Mouse (Mus musculus) thymus, postnatal 0 days (tissue): ENCODE results near the gene Eepd1. TPM values are rescaled to one million over a fixed set of nuclear protein-coding genes. Genes with fewer than 3 reads are reported as not detected.

Experiments
- DNase-seq: peaks from one replicate; pipeline ENCODE4 v3.0.0-alpha.2; 2015; ENCODE audit warnings: low spot score
- polyA plus RNA-seq: library from polyadenylated mRNA; unstranded; fragments of >200 nt; fragmentation: Nextera tagmentation; extraction: Ambion mirVana; gene quantifications from 2 replicates; pipeline ENCODE4 v1.2.1, GENCODE M21; 2015

The Eepd1 gene
- polyA plus RNA-seq, 1 experiment from 2014 or later: 4.9 TPM

DNA sequence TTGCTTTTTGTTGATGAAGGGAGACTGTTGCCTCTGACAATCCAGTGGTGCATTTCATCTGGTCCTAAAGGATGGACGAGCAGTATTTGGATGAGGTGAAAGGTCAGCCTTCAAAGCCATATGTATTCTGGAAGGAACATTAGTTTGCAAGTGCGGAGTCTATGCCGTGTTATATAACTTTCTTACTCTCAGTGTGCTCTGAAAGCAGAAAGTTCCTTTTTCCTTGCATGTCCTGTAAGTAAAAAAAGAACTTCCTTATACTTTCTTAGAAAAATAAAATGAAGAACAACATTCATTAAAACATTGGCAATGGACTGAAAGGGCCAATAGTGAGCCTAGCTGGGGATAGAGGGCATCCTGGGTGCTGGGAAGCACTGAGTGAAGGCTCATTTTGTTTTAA, 50.8 kb downstream of the Eepd1 start:
- DNase-seq: no peak

DNA sequence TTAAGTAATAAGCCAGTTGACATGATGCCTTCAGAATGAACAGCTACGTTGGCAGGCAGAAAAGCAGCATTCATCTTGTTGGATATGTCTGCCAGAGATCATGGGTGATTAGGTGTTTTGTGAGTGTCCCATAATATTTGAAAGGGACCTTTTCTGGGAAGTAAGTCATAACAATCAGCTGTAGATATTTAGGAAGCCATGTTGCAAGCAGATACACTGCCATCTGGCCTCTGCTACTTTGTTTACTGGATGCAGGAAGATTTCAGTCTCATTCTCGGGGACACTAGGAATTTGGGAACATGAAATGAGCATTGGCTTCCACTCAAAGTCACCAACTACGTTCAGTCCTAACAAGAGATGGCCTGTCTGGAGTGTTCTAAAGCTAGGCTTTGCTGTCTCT, 54.1 kb downstream of the Eepd1 start:
- DNase-seq: no peak

DNA sequence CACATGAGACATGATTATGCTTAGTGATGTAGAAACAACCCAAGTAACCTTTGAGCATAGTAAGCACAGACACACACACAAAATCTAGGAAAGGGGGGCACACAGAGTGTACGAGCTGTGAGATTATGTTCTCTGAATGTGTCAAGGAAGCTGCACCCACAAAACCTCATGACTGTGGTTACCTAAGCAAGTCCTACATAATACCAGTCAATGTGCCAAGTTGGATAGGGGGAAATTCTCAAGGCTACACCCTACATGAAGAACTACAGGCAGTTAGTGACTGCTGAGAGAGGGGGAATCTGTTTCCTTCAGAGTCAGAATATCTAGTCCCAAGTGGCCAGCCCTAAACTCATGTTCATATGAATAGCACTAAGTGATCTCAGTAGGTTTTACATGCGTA, 58.1 kb downstream of the Eepd1 start:
- DNase-seq: no peak

DNA sequence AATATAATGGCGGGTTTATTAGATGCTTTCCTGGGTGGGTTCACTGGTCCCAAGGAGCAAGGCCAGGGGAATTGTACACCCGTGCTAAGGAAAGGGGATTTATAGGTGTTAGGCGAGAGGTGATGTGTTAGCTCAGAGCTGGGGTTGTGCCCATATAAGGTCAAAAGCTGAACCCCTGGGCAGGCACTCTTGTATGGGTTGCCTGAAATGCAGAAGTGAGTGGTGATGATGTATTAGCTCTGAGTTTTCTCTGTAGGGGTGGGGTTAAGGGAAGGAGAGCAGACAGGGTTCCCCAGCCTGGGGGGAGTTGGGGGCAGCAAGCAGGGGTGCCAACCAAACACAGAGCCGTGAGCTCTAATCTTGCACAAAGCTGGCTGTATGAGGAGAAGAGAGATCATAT, 60.0 kb downstream of the Eepd1 start:
- DNase-seq: no peak

DNA sequence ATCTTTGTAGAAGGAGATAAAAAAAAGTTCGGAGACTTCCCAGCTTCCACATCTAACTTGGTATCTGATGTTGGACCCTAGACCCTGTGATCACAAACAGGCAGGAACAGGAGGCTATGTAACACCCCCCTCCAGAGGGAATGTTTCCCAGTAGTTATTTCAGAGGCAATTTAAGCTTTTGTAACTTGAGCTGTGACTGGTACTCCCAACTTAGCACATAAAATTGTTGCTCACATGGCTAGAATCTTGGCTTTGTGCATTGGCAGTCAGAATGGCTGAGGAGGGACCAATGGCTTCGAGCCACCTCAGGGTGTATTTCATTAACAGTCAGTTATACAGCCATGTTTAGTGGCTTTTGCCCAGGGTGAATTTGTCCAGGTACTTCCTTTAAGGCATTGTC, 63.9 kb downstream of the Eepd1 start:
- DNase-seq: no peak

DNA sequence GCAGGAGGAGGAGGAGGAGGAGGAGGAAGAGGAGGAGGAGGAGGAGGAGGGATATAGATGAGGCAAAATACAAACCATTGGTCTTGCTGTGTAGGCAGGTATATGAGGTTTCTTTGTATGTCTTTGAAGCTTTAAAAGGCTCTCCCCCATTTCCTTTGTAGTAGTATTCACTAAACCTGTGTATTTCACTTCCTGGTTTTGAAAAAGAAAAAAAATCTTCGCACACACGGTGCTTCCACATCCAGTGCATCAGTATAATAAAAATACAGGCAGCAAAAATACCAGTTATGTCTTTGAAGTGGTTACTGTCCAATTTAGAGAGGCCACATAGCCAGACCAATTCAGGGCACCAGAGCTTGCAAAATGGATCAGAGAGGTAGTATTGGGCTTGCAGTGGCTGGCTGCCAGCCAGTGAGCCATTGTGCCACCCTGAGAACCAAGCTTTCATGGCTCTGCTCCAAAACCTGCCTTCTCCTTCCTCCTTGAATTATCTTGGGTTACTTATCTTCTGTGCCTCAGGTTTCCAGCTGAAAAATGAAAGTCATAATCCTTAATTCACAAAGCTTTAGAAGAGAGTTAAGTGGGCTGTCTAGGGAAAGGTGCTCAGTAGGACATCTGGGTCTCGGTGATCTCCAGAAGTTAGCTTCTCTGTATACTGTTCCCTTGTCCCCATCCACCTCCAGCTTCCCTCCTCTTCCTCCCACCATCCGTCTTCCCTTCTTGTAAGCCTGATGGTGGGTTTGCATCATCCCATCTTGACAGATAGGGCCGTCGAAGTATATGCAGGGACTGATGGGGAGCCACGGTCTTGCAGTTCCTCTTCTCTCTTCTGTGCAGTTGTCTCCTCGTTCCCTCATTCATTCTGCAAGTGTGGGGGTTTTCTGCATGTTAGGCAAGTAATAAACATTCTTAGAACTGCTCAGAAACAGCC, 68.0 kb downstream of the Eepd1 start:
- DNase-seq: no peak

DNA sequence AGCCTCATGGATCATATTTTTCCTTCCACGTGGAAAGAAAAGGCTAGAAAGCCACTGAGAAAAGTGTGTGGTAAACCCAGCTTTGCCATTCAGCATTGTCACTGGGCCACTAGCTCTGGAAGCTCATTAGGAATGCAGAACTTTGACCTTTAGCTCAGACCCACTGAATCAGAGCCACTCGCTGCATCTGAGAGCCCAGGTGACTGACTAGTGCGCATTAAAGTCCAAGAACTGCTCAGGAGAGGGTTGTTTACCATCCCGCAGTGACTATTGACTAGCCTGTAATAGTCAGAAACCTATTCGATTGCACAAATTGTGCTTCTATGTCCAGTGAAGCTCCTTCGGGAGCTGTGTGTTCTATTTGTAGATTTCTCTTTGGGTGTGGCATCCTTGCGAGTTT, 68.8 kb downstream of the Eepd1 start:
- no peak for DNase-seq

DNA sequence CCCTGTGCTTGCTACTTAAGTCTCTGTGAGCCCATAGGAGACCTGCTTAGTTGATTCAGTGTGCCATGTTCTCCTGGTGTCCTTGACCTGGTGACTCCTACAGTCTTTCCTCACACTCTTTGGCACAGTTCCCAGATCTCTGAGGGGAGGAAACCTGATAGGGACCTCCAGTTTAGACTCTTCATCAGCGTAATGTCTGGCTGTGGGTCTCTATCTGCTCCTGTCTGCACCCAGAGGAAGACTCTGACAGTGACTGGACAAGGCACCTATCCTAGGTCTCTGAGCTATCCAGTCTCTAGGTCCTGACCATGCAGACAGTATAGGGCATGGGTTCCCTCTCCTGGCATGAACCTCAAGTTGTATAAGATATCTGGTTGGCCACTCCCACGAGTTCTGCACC, 71.2 kb downstream of the Eepd1 start:
- no peak for DNase-seq

DNA sequence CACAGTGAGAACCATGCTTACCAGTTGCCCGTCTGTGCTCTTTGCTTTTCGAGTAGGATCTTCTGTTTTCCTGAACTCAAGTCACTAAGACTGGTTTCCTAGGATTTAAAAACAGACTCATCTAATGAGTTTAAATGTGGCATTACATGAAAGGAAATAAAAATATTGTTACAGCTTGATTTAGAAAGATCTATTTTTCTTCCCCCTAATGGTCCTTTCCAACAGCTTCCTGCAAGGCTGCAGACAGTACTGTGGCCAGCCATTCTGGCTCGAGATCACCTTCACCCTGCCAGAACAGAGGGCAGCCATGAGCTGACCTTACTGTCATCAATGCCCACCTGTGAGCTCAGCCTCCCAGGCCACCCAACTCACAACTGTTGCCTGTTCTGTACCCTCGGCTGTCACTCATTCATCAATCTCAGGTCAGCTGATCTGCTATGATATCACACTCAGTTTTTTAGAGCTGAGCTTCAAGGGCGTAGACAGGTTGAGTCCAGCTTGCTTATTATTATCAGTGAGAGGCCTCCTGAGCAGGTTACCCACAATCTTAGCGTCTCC, 73.0 kb downstream of the Eepd1 start:
- DNase-seq: no peak

DNA sequence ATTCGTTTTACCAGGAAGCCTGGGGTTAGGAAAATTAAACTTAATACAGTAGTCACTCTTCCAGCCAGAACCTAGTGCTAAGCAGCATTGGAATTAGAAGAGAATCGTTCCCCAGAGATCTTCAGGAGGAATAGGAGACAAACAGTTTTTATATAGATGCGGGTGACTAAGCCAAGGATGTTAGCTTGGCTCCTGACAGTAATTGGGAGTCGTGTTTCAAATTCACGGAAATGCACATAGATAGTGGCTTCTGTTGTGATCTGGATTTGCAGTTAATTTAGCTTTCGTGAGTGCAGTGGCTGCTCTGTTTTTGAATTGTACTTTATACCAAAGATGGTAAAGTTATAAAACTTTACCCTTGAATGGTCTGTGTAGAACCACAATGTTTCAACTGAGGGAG, 73.9 kb downstream of the Eepd1 start:
- no peak for DNase-seq

DNA sequence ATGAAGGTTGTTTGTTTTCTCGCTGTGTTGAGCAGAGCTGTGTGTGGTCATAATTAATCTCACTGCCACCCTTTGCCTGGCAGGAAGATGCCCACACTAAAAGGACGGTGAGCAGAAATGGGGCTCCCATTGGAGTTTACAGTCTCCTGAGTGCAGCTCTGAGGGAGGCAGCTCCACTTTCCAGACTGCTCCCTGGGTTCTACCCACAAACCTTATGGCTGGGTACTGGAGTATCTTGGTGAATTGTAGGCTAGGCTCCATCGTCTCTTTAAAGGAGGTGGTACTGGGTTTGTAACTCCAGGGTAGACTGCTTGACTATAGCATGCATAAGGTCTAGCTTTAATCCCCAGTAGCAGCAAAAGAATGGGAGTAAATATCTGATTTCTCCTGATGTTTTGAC, 74.7 kb downstream of the Eepd1 start:
- DNase-seq: no peak

DNA sequence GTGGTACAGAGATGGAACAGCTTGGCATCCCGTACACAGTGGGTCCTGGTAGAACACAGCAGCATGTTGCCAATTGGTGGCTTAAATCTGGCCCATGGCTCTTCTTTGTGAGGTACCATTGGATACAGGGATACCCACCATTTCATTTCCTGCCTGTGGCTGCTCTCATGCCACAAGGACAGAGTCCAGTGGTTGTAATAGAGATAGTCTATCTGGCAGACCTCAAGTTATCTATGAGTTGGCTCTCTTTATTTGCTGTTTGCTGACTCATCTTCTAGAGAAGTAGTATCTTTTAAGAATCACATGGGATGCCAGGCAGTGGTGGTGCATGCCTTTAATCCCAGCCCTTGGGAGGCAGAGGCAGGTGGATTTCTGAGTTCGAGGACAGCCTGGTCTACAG, 76.0 kb downstream of the Eepd1 start:
- DNase-seq: no peak

DNA sequence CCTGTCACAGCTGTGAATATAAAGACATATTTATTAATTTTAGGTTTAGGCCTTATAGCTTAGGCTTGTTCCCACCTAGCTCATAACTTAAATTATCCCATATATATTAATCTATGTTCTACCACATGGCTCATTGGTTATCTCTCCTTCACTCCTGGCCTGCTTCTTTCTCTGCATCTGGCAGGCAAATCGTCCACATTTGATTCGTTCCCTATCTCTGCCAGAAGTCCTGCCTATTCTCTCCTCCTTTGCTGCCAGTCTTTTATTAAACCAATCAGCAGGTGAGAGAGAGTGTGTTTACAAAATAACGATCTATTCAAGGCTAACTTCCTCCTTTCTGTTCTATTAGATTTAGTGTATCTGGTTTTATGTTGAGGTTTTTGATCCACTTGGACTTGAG, 77.5 kb downstream of the Eepd1 start:
- no peak for DNase-seq

DNA sequence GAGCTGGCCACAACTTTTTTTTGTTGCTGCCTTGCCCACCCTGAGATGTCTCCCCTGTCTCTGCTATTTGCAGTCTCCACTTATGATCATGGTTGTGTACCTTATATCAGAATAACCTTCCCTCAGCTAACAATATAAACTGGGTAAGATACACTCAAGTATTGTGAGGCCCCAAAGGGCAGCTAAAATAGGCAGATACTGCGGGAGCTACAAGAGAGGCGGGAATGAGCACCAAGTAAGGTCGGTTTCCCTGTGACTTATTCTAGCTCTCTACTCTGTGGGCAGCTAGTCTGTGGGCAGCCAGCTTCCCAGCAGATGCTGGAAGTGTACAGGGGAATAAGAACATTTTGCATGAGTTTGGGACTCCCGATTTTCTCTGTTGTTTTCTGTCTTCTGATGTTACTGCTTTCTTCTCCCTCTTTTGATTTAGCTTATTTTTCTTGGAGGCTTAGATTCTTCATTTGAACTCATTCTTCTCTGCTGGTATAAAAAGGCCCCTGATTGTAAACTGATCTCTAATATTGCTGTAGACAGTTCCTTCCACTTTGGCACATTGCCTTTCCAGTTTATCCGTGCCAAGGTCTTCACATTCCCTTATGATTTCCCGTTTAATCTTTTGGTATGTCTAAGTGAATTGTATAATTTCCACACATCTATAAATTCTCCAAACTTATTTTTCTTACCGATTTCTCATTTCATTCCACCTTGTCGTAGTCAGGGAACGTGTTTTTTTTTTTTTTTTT, 78.8 kb downstream of the Eepd1 start:
- no peak for DNase-seq

DNA sequence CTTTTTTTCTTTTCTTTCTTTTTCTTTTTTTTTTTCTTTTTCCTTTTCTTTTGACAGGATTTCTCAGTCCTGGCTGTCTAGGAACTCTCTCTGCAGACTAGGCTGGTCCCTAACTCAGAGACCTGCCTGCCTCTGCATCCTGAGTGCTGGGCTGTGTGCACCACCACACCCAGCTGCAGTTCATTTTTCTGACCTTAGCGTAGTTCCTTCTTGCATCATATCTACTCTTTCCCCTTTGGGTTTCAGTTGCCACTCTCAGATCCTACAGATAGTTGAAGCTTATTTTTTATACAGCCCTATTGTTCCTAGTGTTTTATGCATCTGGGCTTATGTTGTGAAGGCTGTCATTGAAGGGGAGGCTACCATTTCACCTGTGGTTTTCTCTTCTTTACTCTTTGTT, 79.8 kb downstream of the Eepd1 start:
- no peak for DNase-seq

DNA sequence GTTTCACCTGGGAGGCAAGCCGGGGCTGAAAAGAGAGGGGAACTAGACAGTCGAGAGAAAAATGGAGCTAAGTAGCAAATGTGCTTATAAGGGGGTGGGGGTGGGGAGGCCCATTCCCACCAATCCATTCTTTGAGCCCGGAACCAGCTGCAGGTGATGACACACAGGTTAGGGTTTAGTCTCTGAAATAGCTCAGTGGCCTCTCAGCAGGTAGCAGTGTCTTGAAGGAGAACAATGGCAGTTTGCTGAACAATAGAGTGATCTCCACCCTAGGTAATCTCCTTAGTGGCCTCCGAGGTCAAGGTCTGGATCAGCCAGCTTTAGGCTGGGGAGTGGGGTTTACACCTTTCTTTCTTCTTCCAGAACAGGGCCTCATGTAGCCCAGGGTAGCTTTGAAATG, 82.5 kb downstream of the Eepd1 start:
- DNase-seq: no peak

DNA sequence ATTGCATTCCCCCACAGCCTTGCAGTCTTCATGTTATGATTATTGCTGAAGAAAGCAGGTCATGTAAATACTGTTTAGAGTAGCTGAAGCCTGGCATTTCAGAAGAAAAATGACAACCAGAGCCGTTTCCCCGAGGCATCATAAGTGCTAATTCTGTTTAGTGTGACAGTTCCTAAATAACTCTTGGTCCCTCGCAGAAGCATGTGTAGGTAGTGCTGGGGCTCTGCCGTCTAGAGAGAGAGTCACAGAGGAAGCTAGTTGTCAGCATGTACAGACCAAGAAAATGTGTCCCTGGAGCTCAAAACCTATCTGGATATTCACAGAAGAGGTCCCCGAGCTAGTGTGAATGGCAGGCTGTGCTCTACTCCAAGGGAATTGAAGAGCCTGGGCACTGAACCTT, 85.7 kb downstream of the Eepd1 start:
- no peak for DNase-seq

DNA sequence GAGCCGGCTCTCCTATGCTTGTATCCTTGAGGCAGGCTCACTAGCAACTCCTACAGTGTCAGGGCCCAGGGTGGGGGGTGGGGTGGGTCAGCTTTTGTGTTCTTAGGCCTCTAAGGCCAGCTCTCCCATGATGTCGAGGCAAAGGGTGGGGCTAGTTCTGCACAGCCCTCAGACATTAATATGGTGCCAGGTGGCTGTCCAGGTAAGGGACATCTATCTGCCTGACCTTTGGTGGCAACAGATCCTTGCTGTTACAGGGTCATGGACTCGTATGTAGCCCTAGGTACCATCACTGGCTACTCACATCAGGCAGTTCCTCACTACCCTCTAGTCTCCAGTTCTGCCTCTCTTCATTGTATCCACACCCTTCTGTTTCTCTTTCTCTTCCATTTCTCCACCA, 87.4 kb downstream of the Eepd1 start:
- DNase-seq: no peak

DNA sequence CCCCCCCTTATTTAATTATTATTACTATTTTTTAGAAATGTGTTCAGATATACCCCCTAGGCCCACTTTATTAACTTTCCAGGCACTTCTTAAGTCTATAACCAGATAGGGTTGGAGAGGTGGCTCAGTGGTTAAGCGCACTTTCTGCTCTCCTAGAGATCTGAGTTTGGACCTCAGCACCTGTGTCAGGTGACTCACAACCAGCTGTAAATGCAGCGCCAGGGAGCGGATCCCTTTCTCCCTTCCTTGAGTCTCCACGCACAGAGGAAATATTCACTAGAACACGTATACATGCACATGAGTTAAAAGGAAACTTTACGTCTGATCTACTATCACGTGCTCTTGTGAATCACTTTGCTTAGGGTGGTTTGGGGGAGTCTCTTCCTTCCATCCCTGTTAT, 88.7 kb downstream of the Eepd1 start:
- DNase-seq: no peak

DNA sequence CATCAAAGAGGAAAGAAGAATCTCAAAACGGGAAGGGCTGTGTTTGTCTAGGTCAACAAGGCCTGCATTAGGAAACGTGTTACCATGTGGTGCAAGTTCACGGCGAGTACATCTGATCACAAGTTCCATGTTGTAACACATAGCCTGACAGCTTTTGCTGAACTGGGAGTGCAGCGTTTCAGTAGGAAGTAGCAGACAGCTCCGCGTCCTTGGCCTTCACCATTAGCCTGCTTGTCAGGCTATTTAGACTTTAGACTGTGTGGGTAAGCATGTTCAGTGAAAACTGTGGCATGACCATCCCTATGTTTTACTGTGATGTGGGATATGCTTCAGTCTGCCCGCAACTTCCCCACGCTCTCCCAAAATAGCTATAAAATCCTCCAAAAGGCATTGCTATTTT, 89.1 kb downstream of the Eepd1 start:
- DNase-seq: no peak

DNA sequence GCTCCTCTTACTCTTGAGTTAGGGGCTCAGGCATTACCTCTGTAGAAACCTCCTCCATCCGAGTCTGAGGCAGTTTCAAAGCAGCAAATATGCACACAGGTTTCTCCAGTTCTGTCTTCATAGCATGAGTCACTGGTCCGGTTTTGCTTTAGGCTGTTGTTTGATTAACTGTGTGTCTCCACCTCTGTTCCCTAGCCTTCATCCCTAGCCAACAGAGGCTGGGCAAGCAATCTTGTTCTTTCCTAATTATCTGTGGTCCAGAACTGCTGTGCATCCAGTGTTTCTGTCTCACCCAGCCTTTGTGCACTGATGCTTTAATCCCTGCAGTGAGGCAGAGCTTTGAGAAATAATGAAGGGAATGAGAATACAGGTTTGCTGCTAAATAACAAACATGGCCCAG, 90.0 kb downstream of the Eepd1 start:
- DNase-seq: no peak

DNA sequence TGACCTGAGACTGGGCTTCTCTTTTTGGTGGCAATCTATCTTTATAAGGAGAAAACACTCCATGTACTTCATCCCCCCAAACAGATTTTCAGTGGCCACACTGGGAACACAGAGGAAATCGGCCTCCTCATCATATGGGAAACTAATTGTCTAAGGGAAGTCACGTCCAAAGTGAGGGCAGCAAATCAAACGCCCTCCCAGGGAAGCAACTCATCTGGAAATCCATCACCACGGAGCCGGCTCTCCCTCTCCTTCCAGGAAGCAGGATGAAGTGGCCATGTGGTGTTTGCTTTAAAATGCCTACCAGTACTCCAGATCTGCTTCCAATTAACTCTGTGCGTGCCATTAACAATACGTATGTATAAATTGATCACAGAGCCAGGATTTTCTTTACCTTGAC, 92.4 kb downstream of the Eepd1 start:
- DNase-seq: no peak

DNA sequence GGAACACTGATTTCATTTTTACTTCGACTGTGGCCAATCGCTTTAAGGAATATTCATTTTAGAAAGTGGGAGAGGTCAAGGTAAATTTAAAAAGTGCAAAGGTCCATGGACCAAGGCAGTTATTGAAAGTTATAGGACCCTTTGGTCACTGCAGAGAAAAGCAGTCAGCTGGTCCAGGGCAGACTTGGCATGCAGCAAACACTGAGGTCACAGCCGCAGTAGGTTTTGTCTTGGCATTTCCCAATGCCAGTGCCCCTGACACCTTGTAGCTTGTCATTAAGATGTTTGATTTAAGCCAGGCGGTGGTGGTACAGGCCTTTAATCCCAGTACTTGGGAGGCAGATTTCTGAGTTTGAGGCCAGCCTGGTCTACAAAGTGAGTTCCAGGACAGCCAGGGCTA, 92.8 kb downstream of the Eepd1 start:
- no peak for DNase-seq
